Mouse (Mus musculus) forebrain, embryonic 10.5 days (tissue): Measurements from ENCODE around the gene Adarb2. TPM values are rescaled to one million over a fixed set of nuclear protein-coding genes. Genes with fewer than 3 reads are reported as not detected.

Source experiments
- DNase-seq: peaks from one replicate; pipeline ENCODE4 v3.0.0-alpha.2; 2017; ENCODE audit warnings: low spot score; ENCODE audit errors: extremely low spot score
- H3K27ac ChIP-seq: fragments of 300-500 bp; sonication (generic); 2 replicates; pipeline ENCODE4 v1.5.1; 2016; ENCODE audit warnings: mild to moderate bottlenecking
- H3K27me3 ChIP-seq: fragments of 300-500 bp; sonication (generic); 2 replicates; pipeline ENCODE4 v1.6.1; 2016; ENCODE audit warnings: mild to moderate bottlenecking; ENCODE audit not compliant: poor library complexity, severe bottlenecking
- H3K36me3 ChIP-seq: fragments of 300-500 bp; sonication (generic); replicated peaks from 2 replicates; pipeline ENCODE4 v1.6.1; 2016; ENCODE audit warnings: mild to moderate bottlenecking, moderate library complexity
- H3K4me1 ChIP-seq: fragments of 300-500 bp; sonication (generic); 2 replicates; pipeline ENCODE4 v1.6.1; 2016
- H3K4me3 ChIP-seq: fragments of 300-500 bp; sonication (generic); 2 replicates; pipeline ENCODE4 v1.5.1; 2016; ENCODE audit warnings: mild to moderate bottlenecking, moderate library complexity
- H3K9me3 ChIP-seq: fragments of 300-500 bp; sonication (generic); 2 replicates; pipeline ENCODE4 v1.6.1; 2016; ENCODE audit warnings: mild to moderate bottlenecking, moderate library complexity
- WGBS: fragments of 180-500 bp; shearing (Covaris S2); methylation state at CpG from one replicate; pipeline ENCODE4 v1.1.7; 2016; 5-methylcytosine and 5-hydroxymethylcytosine counted together
- polyA plus RNA-seq: library from polyadenylated mRNA; unstranded; fragments of >200 nt; fragmentation: Nextera tagmentation; extraction: Ambion mirVana; gene quantifications from 2 replicates; pipeline ENCODE4 v1.2.1, GENCODE M21; 2016

Gene Adarb2
- polyA plus RNA-seq, 1 experiment from 2014 or later = 2.3 TPM

GRCm38 (mm10) chr13:8633385-8634337 lies 431.0 kb downstream of the Adarb2 start:
- H3K27ac ChIP-seq = no peak overlapping the region
- peaks cover 13% of the 10 kb centered on the region; the same call in 1 of the 2 replicates for H3K4me1 ChIP-seq
- no peaks in the 10 kb centered on the region for H3K36me3 ChIP-seq
- H3K4me3 ChIP-seq = no peak overlapping the region
- 84% methylated on average over 5 of the region's 5 CpGs for WGBS
- DNase-seq = no peak
- no peaks in the 10 kb centered on the region for H3K27me3 ChIP-seq
- H3K9me3 ChIP-seq = no peaks in the 10 kb centered on the region

GRCm38 (mm10) chr13:8642084-8642483 lies 439.4 kb downstream of the Adarb2 start:
- DNase-seq = no peak
- 89% methylated on average over 2 of the region's 2 CpGs for WGBS
- H3K27ac ChIP-seq = no peak overlapping the region
- no peaks in the 10 kb centered on the region for H3K9me3 ChIP-seq
- H3K4me3 ChIP-seq = no peak overlapping the region
- H3K27me3 ChIP-seq = no peaks in the 10 kb centered on the region
- H3K36me3 ChIP-seq = no peaks in the 10 kb centered on the region
- H3K4me1 ChIP-seq = no peaks in the 10 kb centered on the region

GRCm38 (mm10) chr13:8643920-8644319 lies 441.3 kb downstream of the Adarb2 start:
- 85% methylated on average over 3 of the region's 3 CpGs for WGBS
- no peaks in the 10 kb centered on the region for H3K36me3 ChIP-seq
- H3K4me3 ChIP-seq = no peak overlapping the region
- H3K27ac ChIP-seq = no peak overlapping the region
- H3K27me3 ChIP-seq = no peaks in the 10 kb centered on the region
- no peaks in the 10 kb centered on the region for H3K4me1 ChIP-seq
- DNase-seq = no peak
- H3K9me3 ChIP-seq = no peaks in the 10 kb centered on the region

GRCm38 (mm10) chr13:8644805-8645679 lies 442.4 kb downstream of the Adarb2 start:
- no peaks in the 10 kb centered on the region for H3K36me3 ChIP-seq
- no peak overlapping the region for H3K4me3 ChIP-seq
- H3K9me3 ChIP-seq = no peaks in the 10 kb centered on the region
- 89% methylated on average over 9 of the region's 9 CpGs for WGBS
- H3K27ac ChIP-seq = no peak overlapping the region
- H3K4me1 ChIP-seq = no peaks in the 10 kb centered on the region
- no peaks in the 10 kb centered on the region for H3K27me3 ChIP-seq
- DNase-seq = no peak

- Histone ChIP-seq H3K9me3 (no peaks in the 10 kb centered on the region), H3K27ac (no peak overlapping the region), H3K4me1 (no peaks in the 10 kb centered on the region), H3K36me3 (no peaks in the 10 kb centered on the region), H3K27me3 (no peaks in the 10 kb centered on the region), H3K4me3 (no peak overlapping the region)
- DNase-seq = no peak
- 79% methylated on average over 2 of the region's 2 CpGs for WGBS
Measured at GRCm38 (mm10) chr13:8649261-8649660, 446.6 kb downstream of the Adarb2 start.

- H3K36me3 ChIP-seq = no peaks in the 10 kb centered on the region
- WGBS = 88% methylated on average over 9 of the region's 9 CpGs
- no peaks in the 10 kb centered on the region for H3K4me1 ChIP-seq
- H3K27ac ChIP-seq = no peak overlapping the region
- H3K27me3 ChIP-seq = no peaks in the 10 kb centered on the region
- H3K9me3 ChIP-seq = no peaks in the 10 kb centered on the region
- DNase-seq = no peak
- no peak overlapping the region for H3K4me3 ChIP-seq
Measured at GRCm38 (mm10) chr13:8664615-8665240, 462.1 kb downstream of the Adarb2 start.

GRCm38 (mm10) chr13:8677174-8677573 lies 474.5 kb downstream of the Adarb2 start:
- no peaks in the 10 kb centered on the region for H3K36me3 ChIP-seq
- no peaks in the 10 kb centered on the region for H3K27me3 ChIP-seq
- H3K4me3 ChIP-seq = no peak overlapping the region
- H3K27ac ChIP-seq = no peak overlapping the region
- peaks cover 13% of the 10 kb centered on the region; the same call in 1 of the 2 replicates for H3K4me1 ChIP-seq
- WGBS = 80% methylated on average over 5 of the region's 5 CpGs
- H3K9me3 ChIP-seq = no peaks in the 10 kb centered on the region
- no peak for DNase-seq

GRCm38 (mm10) chr13:8680470-8681129 lies 477.9 kb downstream of the Adarb2 start:
- no peak for DNase-seq
- WGBS = 82% methylated on average over 9 of the region's 9 CpGs
- no peaks in the 10 kb centered on the region for H3K9me3 ChIP-seq
- H3K4me1 ChIP-seq = peaks cover 13% of the 10 kb centered on the region; the same call in 1 of the 2 replicates
- no peak overlapping the region for H3K27ac ChIP-seq
- no peaks in the 10 kb centered on the region for H3K27me3 ChIP-seq
- H3K36me3 ChIP-seq = no peaks in the 10 kb centered on the region
- H3K4me3 ChIP-seq = no peak overlapping the region

GRCm38 (mm10) chr13:8691448-8691847 lies 488.8 kb downstream of the Adarb2 start:
- WGBS = 79% methylated on average over 6 of the region's 6 CpGs
- Histone ChIP-seq H3K4me3 (no peak overlapping the region), H3K27me3 (no peaks in the 10 kb centered on the region), H3K4me1 (peaks cover 11% of the 10 kb centered on the region), H3K36me3 (no peaks in the 10 kb centered on the region), H3K9me3 (no peaks in the 10 kb centered on the region), H3K27ac (no peak overlapping the region)
- DNase-seq = no peak

- no peaks in the 10 kb centered on the region for H3K36me3 ChIP-seq
- no peaks in the 10 kb centered on the region for H3K9me3 ChIP-seq
- no peak overlapping the region for H3K27ac ChIP-seq
- H3K27me3 ChIP-seq = no peaks in the 10 kb centered on the region
- no peak for DNase-seq
- 91% methylated on average over 9 of the region's 9 CpGs for WGBS
- no peak overlapping the region for H3K4me3 ChIP-seq
- peaks cover 11% of the 10 kb centered on the region for H3K4me1 ChIP-seq
Measured at GRCm38 (mm10) chr13:8692787-8693186, 490.1 kb downstream of the Adarb2 start.

GRCm38 (mm10) chr13:8698451-8698850 lies 495.8 kb downstream of the Adarb2 start:
- H3K36me3 ChIP-seq = no peaks in the 10 kb centered on the region
- no peak for DNase-seq
- WGBS = 86% methylated on average over 5 of the region's 5 CpGs
- no peaks in the 10 kb centered on the region for H3K27me3 ChIP-seq
- peaks cover 4% of the 10 kb centered on the region; the same call in 1 of the 2 replicates for H3K4me1 ChIP-seq
- no peak overlapping the region for H3K27ac ChIP-seq
- H3K9me3 ChIP-seq = no peaks in the 10 kb centered on the region
- H3K4me3 ChIP-seq = no peak overlapping the region

GRCm38 (mm10) chr13:8699831-8700230 lies 497.2 kb downstream of the Adarb2 start:
- no peak for DNase-seq
- Histone ChIP-seq H3K27me3 (no peaks in the 10 kb centered on the region), H3K27ac (no peak overlapping the region), H3K4me1 (peaks cover 4% of the 10 kb centered on the region; the same call in 1 of the 2 replicates), H3K36me3 (no peaks in the 10 kb centered on the region), H3K4me3 (no peak overlapping the region), H3K9me3 (no peaks in the 10 kb centered on the region)
- WGBS = 77% methylated on average over 3 of the region's 3 CpGs
